Mouse (Mus musculus) midbrain, embryonic 14.5 days (tissue): ENCODE measurements around the gene Sell. TPM values are rescaled to one million over a fixed set of nuclear protein-coding genes. Genes with fewer than 3 reads are reported as not detected.

Experiments
- ATAC-seq: fragments of 200-750 bp; cut with Nextera tagmentation; 2 replicates; pipeline ENCODE4 v1.8.0; 2017; ENCODE audit warnings: moderate number of reproducible peaks, moderate library complexity; ENCODE audit not compliant: low FRiP score, low TSS enrichment
- DNase-seq: peaks from one replicate; pipeline ENCODE4 v3.0.0-alpha.2; 2015
- H3K27ac ChIP-seq: fragments of 300-500 bp; sonication (generic); replicated peaks from 2 replicates; pipeline ENCODE4 v1.5.1; 2014; ENCODE audit warnings: mild to moderate bottlenecking, low read depth, low read length, moderate library complexity
- H3K27me3 ChIP-seq: fragments of 300-500 bp; sonication (generic); 2 replicates; pipeline ENCODE4 v1.6.1; 2014; ENCODE audit warnings: low read length, control low read depth, mixed read lengths; ENCODE audit not compliant: control insufficient read depth, insufficient read depth
- H3K36me3 ChIP-seq: fragments of 300-500 bp; sonication (generic); 2 replicates; pipeline ENCODE4 v1.6.1; 2014; ENCODE audit warnings: low read length, control low read depth; ENCODE audit not compliant: control insufficient read depth, insufficient read depth
- H3K4me1 ChIP-seq: fragments of 300-500 bp; sonication (generic); 2 replicates; pipeline ENCODE4 v1.6.1; 2014; ENCODE audit warnings: mild to moderate bottlenecking, antibody characterized with exemption, low read length, control low read depth; ENCODE audit not compliant: control insufficient read depth, insufficient read depth
- H3K4me2 ChIP-seq: fragments of 300-500 bp; sonication (generic); 2 replicates; pipeline ENCODE4 v1.6.1; 2014; ENCODE audit warnings: mild to moderate bottlenecking, low read length, moderate library complexity
- H3K4me3 ChIP-seq: fragments of 300-500 bp; sonication (generic); replicated peaks from 2 replicates; pipeline ENCODE4 v1.5.1; 2014; ENCODE audit warnings: low read depth, low read length
- H3K9ac ChIP-seq: fragments of 300-500 bp; sonication (generic); replicated peaks from 2 replicates; pipeline ENCODE4 v1.6.1; 2014; ENCODE audit warnings: mild to moderate bottlenecking, low read length, moderate library complexity
- H3K9me3 ChIP-seq: fragments of 300-500 bp; sonication (generic); 2 replicates; pipeline ENCODE4 v1.6.1; 2016; ENCODE audit warnings: low read length, control low read depth, mixed read lengths; ENCODE audit not compliant: control insufficient read depth
- WGBS: fragments of 180-500 bp; shearing (Covaris S2); extraction: QIAGEN DNeasy Blood & Tissue Kit; methylation state at CpG from one replicate; pipeline ENCODE4 v1.1.7; 2014; 5-methylcytosine and 5-hydroxymethylcytosine counted together
- polyA plus RNA-seq: library from polyadenylated mRNA; unstranded; fragments of >200 nt; fragmentation: Nextera tagmentation; extraction: Ambion mirVana; gene quantifications from 2 replicates; pipeline ENCODE4 v1.2.1, GENCODE M21; 2014

The Sell gene
- polyA plus RNA-seq, 1 experiment from 2014 or later: 0.33 TPM

DNA sequence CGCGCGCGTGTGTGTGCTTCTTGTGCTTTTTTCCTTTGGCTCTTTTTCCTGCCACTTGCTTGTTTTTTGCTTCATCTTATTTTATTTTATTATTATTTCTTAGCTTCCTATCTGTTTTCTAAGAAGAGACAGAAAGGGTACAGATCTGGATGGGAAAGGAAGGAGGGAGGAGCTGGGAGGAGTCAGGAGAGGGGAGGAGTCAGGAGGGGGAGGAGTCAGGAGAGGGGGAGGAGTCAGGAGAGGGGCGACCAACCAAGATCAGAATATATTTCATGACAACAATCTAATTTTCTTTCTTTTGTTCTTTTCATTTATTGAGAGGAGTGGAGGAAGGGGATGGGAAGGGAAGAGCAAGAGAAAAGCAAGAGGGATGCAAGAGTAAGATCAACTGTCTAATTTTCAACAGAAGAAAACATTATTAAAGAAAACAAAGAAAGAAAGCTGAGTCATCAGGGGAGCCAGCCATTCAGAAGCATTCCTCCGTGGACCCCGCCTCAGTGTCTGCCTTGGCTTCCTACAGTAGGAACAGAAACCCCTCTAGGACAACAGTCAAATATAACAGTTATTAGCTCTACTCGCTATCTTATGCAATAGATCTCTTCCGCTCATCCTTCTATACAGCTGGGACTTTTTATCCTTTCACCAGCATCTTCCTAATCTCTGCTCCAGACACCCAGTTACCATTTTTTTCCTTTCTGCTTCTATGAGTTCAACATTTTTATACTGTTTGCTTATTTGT, 49.0 kb downstream of the Sell start:
- H3K27me3 ChIP-seq: no peaks in the 10 kb centered on the region
- no peak overlapping the region for H3K9ac ChIP-seq
- no peak overlapping the region for H3K27ac ChIP-seq
- ATAC-seq (no peak), DNase-seq (no peak)
- 93% methylated on average over 9 of the region's 9 CpGs for WGBS
- no peaks in the 10 kb centered on the region for H3K4me1 ChIP-seq
- H3K36me3 ChIP-seq: no peaks in the 10 kb centered on the region
- H3K4me2 ChIP-seq: no peak overlapping the region
- H3K9me3 ChIP-seq: no peaks in the 10 kb centered on the region
- no peak overlapping the region for H3K4me3 ChIP-seq

DNA sequence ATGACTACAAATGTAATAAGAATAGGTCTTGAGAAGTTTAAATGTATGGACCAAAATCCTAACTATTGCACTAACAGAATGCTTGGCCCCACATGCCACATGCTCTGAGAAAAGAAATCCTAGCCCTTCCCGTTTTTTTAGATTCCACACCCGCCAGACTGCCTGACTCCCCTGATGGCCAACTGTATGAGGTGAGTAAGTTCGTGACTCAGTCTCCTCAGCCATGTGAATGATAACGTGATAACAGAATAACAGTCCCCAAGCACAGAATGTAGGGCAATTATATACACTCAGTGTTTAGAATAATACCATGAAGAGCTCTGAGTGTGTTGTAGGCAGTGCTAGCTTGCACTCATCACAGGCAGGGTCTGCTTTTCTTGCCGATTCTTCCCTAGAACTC, 52.5 kb downstream of the Sell start:
- DNase-seq (no peak), ATAC-seq (no peak)
- Histone ChIP-seq H3K27ac (no peak overlapping the region), H3K9me3 (no peaks in the 10 kb centered on the region), H3K4me2 (no peak overlapping the region), H3K9ac (no peak overlapping the region), H3K27me3 (no peaks in the 10 kb centered on the region), H3K36me3 (no peaks in the 10 kb centered on the region), H3K4me3 (no peak overlapping the region), H3K4me1 (no peaks in the 10 kb centered on the region)
- 86% methylated on average over 5 of the region's 5 CpGs for WGBS

- H3K36me3 ChIP-seq: no peaks in the 10 kb centered on the region
- H3K27ac ChIP-seq: no peak within 1 kb of the TSS
- no peak within 1 kb of the TSS for H3K9ac ChIP-seq
- ATAC-seq: no peak
- H3K4me2 ChIP-seq: no peak within 1 kb of the TSS
- WGBS: 85% methylated on average over 8 of the region's 8 CpGs
- no peak for DNase-seq
- no peaks in the 10 kb centered on the region for H3K27me3 ChIP-seq
- no peak within 1 kb of the TSS for H3K4me3 ChIP-seq
- H3K9me3 ChIP-seq: no peaks in the 10 kb centered on the region
- H3K4me1 ChIP-seq: no peaks in the 10 kb centered on the region
These were observed 53.2 kb downstream of the Sell start, which contains the start of gene Selp for GRCm38 (mm10) chr1:164114947-164115493. Gene Selp, plus strand, starts transcription at chr1:164115264.

DNA sequence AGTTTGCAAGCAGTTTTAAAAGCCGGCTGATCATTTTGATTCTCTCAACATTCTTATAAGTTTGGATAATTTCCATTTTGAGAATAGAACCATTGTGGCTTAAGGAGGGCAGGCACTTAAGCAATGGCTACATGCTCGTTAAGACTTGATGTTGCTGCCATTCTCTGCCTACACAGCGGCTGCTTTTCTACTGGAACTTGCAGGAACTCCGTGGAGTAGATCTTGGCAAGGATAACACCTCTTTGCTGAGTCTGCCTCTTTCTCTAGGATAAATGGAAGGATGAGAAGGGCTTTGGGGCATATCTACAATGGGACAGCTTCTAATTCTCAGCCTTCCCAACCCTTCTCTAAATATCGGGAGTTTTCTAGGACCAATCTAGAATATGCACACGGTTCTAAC, 53.9 kb downstream of the Sell start:
- H3K4me2 ChIP-seq: no peak overlapping the region
- H3K4me3 ChIP-seq: no peak overlapping the region
- H3K9ac ChIP-seq: no peak overlapping the region
- no peak for DNase-seq
- ATAC-seq: no peak
- 78% methylated on average over 6 of the region's 6 CpGs for WGBS
- no peaks in the 10 kb centered on the region for H3K4me1 ChIP-seq
- no peaks in the 10 kb centered on the region for H3K36me3 ChIP-seq
- H3K27ac ChIP-seq: no peak overlapping the region
- no peaks in the 10 kb centered on the region for H3K9me3 ChIP-seq
- no peaks in the 10 kb centered on the region for H3K27me3 ChIP-seq

GRCm38 (mm10) chr1:164117869-164118268, 56.1 kb downstream of the Sell start:
- H3K4me1 ChIP-seq: no peaks in the 10 kb centered on the region
- WGBS: 94% methylated on average over 6 of the region's 6 CpGs
- ATAC-seq (no peak), DNase-seq (no peak)
- no peak overlapping the region for H3K4me3 ChIP-seq
- H3K27ac ChIP-seq: no peak overlapping the region
- H3K9ac ChIP-seq: no peak overlapping the region
- H3K27me3 ChIP-seq: no peaks in the 10 kb centered on the region
- H3K9me3 ChIP-seq: no peaks in the 10 kb centered on the region
- H3K36me3 ChIP-seq: no peaks in the 10 kb centered on the region
- no peak overlapping the region for H3K4me2 ChIP-seq

- no peaks in the 10 kb centered on the region for H3K4me1 ChIP-seq
- no peaks in the 10 kb centered on the region for H3K27me3 ChIP-seq
- no peak for ATAC-seq
- no peak overlapping the region for H3K9ac ChIP-seq
- H3K9me3 ChIP-seq: no peaks in the 10 kb centered on the region
- H3K4me2 ChIP-seq: no peak overlapping the region
- DNase-seq: no peak
- no peak overlapping the region for H3K4me3 ChIP-seq
- 84% methylated on average over 3 of the region's 3 CpGs for WGBS
- no peak overlapping the region for H3K27ac ChIP-seq
- H3K36me3 ChIP-seq: no peaks in the 10 kb centered on the region
These were observed 58.4 kb downstream of the Sell start for GRCm38 (mm10) chr1:164119892-164120776.

DNA sequence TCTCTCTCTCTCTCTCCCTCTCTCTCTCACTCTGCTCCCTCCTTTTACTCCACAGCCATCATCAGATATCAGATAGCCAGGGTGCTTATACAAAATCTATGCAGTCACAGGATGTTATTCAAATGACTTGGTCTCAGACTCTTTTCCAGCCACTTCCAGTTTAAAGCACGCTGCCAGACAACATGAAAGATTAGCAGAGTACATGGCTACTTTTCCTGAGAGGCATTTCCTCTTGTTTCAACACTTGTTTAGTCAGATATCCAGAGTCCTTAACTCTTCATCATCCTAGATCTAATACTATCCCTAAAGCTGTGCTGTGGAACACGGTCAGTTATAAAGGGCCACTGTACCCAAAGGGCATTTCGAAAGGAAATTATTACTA, 59.0 kb downstream of the Sell start:
- no peak overlapping the region for H3K4me3 ChIP-seq
- no peak overlapping the region for H3K27ac ChIP-seq
- no peak overlapping the region for H3K9ac ChIP-seq
- no peaks in the 10 kb centered on the region for H3K9me3 ChIP-seq
- H3K4me2 ChIP-seq: no peak overlapping the region
- no peaks in the 10 kb centered on the region for H3K4me1 ChIP-seq
- ATAC-seq: no peak
- no peaks in the 10 kb centered on the region for H3K36me3 ChIP-seq
- DNase-seq: no peak
- no peaks in the 10 kb centered on the region for H3K27me3 ChIP-seq
- 96% methylated on average over 3 of the region's 3 CpGs for WGBS

DNA sequence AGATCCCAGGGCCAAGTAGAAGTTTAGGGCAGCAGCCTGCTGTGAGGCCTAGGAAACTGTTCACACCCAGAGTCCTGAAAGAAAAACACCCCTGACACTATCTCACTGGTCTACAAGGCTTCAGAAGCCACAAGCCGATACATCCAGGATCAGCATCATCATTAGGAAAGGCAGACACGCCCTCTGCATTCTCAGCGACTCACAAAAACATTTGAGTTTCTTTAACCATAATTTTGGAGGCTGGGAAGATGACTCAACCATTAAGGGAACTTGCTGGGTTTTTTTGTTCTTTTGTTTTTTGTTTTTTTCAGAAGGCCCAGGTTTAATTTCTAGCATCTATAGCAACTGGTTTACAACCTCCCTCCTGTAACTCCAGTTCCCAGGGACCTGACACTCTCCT, 62.1 kb downstream of the Sell start:
- no peaks in the 10 kb centered on the region for H3K4me1 ChIP-seq
- no peak overlapping the region for H3K9ac ChIP-seq
- H3K4me2 ChIP-seq: no peak overlapping the region
- no peak overlapping the region for H3K27ac ChIP-seq
- H3K27me3 ChIP-seq: no peaks in the 10 kb centered on the region
- no peaks in the 10 kb centered on the region for H3K9me3 ChIP-seq
- no peak for DNase-seq
- 79% methylated on average over 3 of the region's 3 CpGs for WGBS
- H3K36me3 ChIP-seq: no peaks in the 10 kb centered on the region
- H3K4me3 ChIP-seq: no peak overlapping the region
- ATAC-seq: no peak
